21 mouse cellular contexts compared by ENCODE assay signal in genomic region chr3:53630630-53631029, GRCm38 (mm10). TPM values are rescaled to one million over a fixed set of nuclear protein-coding genes. Genes with fewer than 3 reads are reported as not detected.
DNase-seq lines count a peak whose midpoint lies in the region; ATAC-seq and TF ChIP-seq lines count a peak whose summit lies in the region.
"Had no signal": no experiment of that assay in that cellular context is flagged by ENCODE, and none has a peak within 500 bp of the region (broad histone marks: within the 10 kb centered on the region; RNA-seq: fewer than 3 reads in every experiment).

No protein-coding gene starts in this region.

- H3K9me3 ChIP-seq in heart, embryonic 15.5 days (replicated peaks) = no peaks in the 10 kb centered on the region
- H3K9me3 ChIP-seq in lung, postnatal 0 days (ENCODE audit: low read length) = no peaks in the 10 kb centered on the region
- H3K9me3 ChIP-seq in stomach, embryonic 15.5 days = no peaks in the 10 kb centered on the region
- H3K9me3 ChIP-seq: forebrain, embryonic 10.5 days; limb, embryonic 12.5 days; liver, embryonic 12.5 days had no signal

- H3K9ac ChIP-seq in heart, embryonic 15.5 days = no peak overlapping the region
- no peak overlapping the region; the same call in 1 of the 2 replicates for H3K9ac ChIP-seq in lung, postnatal 0 days (replicated peaks; ENCODE audit: low read depth)
- H3K9ac ChIP-seq in stomach, embryonic 15.5 days = no peak overlapping the region
- H3K9ac ChIP-seq: limb, embryonic 12.5 days; liver, embryonic 12.5 days had no signal

- H3K36me3 ChIP-seq in heart, embryonic 15.5 days = no peaks in the 10 kb centered on the region
- H3K36me3 ChIP-seq in lung, postnatal 0 days (ENCODE audit: insufficient read depth, low read length) = no peaks in the 10 kb centered on the region
- no peaks in the 10 kb centered on the region for H3K36me3 ChIP-seq in stomach, embryonic 15.5 days
- H3K36me3 ChIP-seq: forebrain, embryonic 10.5 days; limb, embryonic 12.5 days; liver, embryonic 12.5 days had no signal

- no peak for TF ChIP-seq CTCF in lung, postnatal 0 days (IDR thresholded peaks at IDR 0.05)

- 44% methylated on average over 4 of the region's 4 CpGs for WGBS in heart, embryonic 15.5 days
- 30% methylated on average over 4 of the region's 4 CpGs for WGBS in lung, postnatal 0 days
- WGBS in stomach, embryonic 15.5 days = 30% methylated on average over 4 of the region's 4 CpGs

- peak overlapping the region; percentile 44 for H3K4me2 ChIP-seq in heart, embryonic 15.5 days
- H3K4me2 ChIP-seq in lung, postnatal 0 days (replicated peaks; ENCODE audit: low read depth, low read length) = peak overlapping the region; percentile 47
- H3K4me2 ChIP-seq in stomach, embryonic 15.5 days = no peak overlapping the region
- H3K4me2 ChIP-seq: limb, embryonic 12.5 days; liver, embryonic 12.5 days had no signal

- peak overlapping the region; percentile 65 for H3K27ac ChIP-seq in heart, embryonic 15.5 days
- peak overlapping the region; percentile 47; the same call in 1 of the 2 replicates for H3K27ac ChIP-seq in lung, postnatal 0 days (ENCODE audit: low read length)
- no peak overlapping the region for H3K27ac ChIP-seq in stomach, embryonic 15.5 days
- H3K27ac ChIP-seq: limb, embryonic 12.5 days; liver, embryonic 12.5 days had no signal

- ATAC-seq in frontal cortex, adult (ENCODE audit: low TSS enrichment) = peak; percentile 32; the same call in 1 of the 2 replicates
- ATAC-seq in heart, embryonic 15.5 days (replicated peaks; ENCODE audit: insufficient number of reproducible peaks, insufficient read depth, low FRiP score, low read depth) = no peak
- peak; percentile 21; the same call in 1 of the 2 replicates for ATAC-seq in lung, postnatal 0 days
- peak; percentile 47 for ATAC-seq in stomach, embryonic 15.5 days (ENCODE audit: insufficient read depth, low FRiP score, low read depth)
- ATAC-seq: hindbrain, embryonic 16.5 days; liver, embryonic 12.5 days had no signal

- no peak for DNase-seq in frontal cortex, postnatal 25 days (ENCODE audit: low spot score in 2 of 2)
- no peak for DNase-seq in heart, adult 8-10 months (ENCODE audit: low spot score)
- no peak for DNase-seq in lung, postnatal 0 days (ENCODE audit: low spot score)
- no peak for DNase-seq in lung, postnatal 25 days (ENCODE audit: low spot score)
- DNase-seq in layer of hippocampus, postnatal 14 days (ENCODE audit: low spot score in 2 of 2) = no peak
- DNase-seq: adrenal gland, postnatal 25 days; cerebellum, adult 11 months; cerebellum, postnatal 10 days; gastrocnemius, postnatal 25 days; kidney, adult 11 months; thymus, postnatal 25 days had no signal

- H3K27me3 ChIP-seq in heart, embryonic 15.5 days = no peaks in the 10 kb centered on the region
- no peaks in the 10 kb centered on the region for H3K27me3 ChIP-seq in lung, postnatal 0 days (replicated peaks; ENCODE audit: insufficient read depth, low read length)
- no peaks in the 10 kb centered on the region for H3K27me3 ChIP-seq in stomach, embryonic 15.5 days (replicated peaks)
- H3K27me3 ChIP-seq: limb, embryonic 12.5 days; liver, embryonic 12.5 days had no signal

- TF ChIP-seq EP300 in lung, postnatal 0 days (IDR thresholded peaks at IDR 0.05) = no peak

- H3K4me1 ChIP-seq in heart, embryonic 15.5 days (replicated peaks) = peaks cover 18% of the 10 kb centered on the region
- H3K4me1 ChIP-seq in lung, postnatal 0 days (ENCODE audit: insufficient read depth, low read depth, low read length) = no peaks in the 10 kb centered on the region
- peaks cover 5% of the 10 kb centered on the region; the same call in 1 of the 2 replicates for H3K4me1 ChIP-seq in stomach, embryonic 15.5 days
- H3K4me1 ChIP-seq: limb, embryonic 12.5 days; liver, embryonic 12.5 days had no signal

- no peak overlapping the region for H3K4me3 ChIP-seq in heart, embryonic 15.5 days
- peak overlapping the region; percentile 21 for H3K4me3 ChIP-seq in lung, postnatal 0 days (ENCODE audit: low read depth, low read length)
- no peak overlapping the region for H3K4me3 ChIP-seq in stomach, embryonic 15.5 days (replicated peaks)
- H3K4me3 ChIP-seq: forebrain, embryonic 10.5 days; limb, embryonic 12.5 days; liver, embryonic 12.5 days had no signal

RNA-seq across cellular contexts. Expression of gene Frem2, which starts 26.5 kb away (rescaled TPM):
- 2.2 and 3.7 TPM in 2 replicates for polyA plus RNA-seq in heart, embryonic 15.5 days (2015; fragmentation: Nextera tagmentation; extraction: Ambion mirVana)
- 1 to 10 TPM; 1.1 to 4.9 (median 3.5) TPM for total RNA-seq in heart, adult 8-10 months (2022)
- 1.6 and 1.8 TPM in 2 replicates for polyA plus RNA-seq in lung, postnatal 0 days (2015; fragmentation: Nextera tagmentation; extraction: Ambion mirVana)
- polyA plus RNA-seq in stomach, embryonic 15.5 days (2015; fragmentation: Nextera tagmentation; extraction: Ambion mirVana) = 11.6 and 12.0 TPM in 2 replicates
- total RNA-seq in layer of hippocampus, postnatal 14 days (2021) = 1 to 10 TPM; 3.1 to 4.0 TPM
- total RNA-seq: hematopoietic stem cell, adult 5-6 weeks; megakaryocyte-erythroid progenitor cell, adult 5-6 weeks; neutrophil, adult 5-6 weeks had no signal
